Mouse (Mus musculus) subcutaneous adipose tissue, adult 2 months (tissue): ENCODE measurements around the gene Ppp2r2c. TPM values are rescaled to one million over a fixed set of nuclear protein-coding genes. Genes with fewer than 3 reads are reported as not detected.

ENCODE experiments used
- polyA plus RNA-seq: library from polyadenylated mRNA; depleted of rRNA; stranded (reverse); fragments of >200 nt; gene quantifications from 2 replicates; pipeline ENCODE4 v1.2.3, GENCODE M21; 2012; ENCODE audit warnings: low replicate concordance; rRNA removed

The Ppp2r2c gene
- polyA plus RNA-seq: 6.4 TPM in 1 of 2 replicates, not detected in the other

DNA sequence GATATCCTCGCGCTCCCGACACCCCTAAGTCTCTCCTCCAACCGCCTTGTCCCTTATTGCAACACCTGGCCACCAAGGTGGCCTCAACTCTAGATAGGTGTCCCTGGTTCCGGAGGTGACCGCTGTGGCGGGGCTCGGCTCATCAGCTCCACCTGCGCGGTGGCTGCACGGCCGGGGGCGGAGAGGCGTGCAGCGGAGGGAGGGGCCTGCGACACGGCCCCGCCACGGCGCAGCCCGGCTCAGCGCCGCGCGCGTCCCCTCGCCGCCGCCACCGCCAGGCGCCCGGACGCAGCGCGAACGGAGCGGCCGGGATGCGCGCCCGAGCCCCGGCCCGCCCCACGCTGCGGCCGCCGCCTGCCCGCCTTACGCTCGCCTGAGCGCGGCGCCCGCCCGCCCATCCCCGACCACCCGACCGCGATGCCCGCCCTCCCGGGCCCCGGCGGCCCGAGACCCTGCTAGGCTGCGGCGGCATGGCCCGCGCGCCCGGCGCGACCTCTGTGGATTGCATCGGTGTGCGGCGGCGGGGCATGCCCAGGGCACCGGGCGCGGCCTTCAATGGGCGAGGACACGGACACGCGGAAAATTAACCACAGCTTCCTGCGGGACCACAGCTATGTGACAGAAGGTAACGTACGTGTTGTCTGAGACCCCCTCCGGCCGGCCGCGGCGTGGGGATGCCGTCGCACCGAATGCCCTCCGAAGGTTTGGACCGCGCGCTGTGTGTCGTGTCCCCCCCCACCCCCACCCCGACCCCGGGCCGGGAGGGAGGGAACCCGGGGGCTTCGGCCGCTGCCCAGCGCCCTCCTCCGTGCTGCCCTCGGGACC lies at the start of gene Ppp2r2c:
Ppp2r2c (plus strand) TSS at position 248 of the 825 bp plus-strand sequence.

DNA sequence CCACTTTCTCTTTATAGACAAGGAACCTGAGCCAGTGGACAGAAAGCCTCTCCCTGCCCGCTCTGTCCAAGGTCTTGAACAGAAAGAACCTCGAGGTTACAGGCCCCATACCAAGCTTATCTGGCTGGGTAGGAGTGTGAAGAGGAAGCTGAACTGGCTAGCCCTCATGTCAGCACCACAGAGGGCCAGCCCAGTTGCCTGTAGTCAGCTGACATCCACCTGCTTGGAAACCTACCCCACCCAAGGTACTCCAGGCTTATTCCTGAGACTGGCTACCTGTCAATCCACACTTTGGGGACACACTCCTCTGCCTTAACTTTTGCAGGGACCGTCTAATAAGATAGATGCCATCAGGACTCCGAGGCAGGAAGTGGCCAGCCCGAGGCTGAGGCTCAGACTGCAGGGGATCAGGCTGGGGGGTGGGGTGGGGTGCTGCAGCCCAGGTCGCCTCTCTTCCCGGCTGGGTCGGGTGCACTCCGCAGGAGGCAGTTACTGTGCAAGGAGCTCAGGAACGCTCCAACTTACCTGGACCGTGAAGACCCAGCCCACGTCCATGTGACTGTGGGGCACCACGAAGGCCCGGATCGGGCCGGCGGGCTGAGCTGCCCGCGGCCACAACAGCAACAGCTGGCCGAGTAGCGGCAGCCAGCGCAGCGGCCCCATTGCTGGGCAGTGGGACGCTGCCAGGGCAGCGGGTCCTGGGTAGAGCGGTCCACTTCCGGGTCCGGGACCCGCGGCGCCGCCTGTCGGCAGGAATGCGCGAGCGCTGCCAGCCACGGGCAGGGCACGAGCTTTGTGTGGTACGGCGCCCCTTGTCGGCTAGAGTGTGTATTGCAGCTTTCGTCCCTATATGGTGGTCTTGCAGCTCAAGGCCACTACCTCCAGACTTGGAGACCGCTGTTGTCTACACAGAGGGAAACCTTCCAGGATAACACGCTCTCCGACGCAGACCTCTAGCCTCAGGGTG lies 38.1 kb upstream of the Ppp2r2c start, which contains the start of gene Man2b2:
Man2b2 (minus strand) TSS at position 741 of the 967 bp plus-strand sequence.

DNA sequence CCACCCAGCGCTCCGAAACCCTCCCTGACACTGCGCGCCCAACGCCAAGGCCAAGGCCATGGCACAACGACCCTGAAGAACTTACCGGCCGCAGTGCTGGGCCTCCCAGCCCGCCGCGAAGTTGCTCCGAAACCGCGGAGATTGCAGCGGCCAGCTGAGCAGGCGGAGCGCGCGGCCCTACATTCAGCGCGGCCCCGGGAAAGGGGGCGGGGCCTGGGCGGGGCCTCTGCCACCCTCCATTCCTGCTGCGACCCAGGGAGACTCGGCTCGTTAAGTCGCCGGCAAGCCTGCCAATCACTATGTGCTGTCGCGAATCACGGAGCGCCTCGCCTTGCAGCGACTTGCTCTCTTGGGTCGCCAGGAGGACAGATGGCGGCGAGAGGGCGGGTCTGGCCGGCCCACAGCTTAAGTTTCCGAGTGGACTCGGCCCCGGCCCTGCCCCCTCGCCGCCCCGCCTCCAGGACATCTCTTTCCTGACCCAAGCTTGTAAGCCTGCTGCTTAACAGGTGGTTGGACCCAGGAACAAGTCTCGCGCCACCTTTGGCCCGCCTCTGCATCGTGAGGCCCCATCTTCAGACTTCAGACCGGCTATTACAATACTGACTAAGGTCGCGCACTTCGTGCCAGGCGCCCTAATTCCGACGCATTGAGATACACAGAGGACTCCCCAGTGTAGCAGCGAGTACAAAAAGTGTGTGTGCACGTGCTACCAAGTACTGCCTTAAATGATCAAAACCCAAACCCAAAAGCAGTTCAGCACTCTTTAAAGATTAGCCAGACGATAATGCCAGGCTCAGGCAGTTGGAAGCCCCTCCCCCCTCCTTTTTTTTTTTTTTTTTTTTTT lies 120.7 kb downstream of the Ppp2r2c start, which contains the start of gene Wfs1:
Wfs1 (minus strand) TSS at position 425 of the 844 bp plus-strand sequence.

Other genes with a start within 250 kb of the Ppp2r2c start
- 38.4 and 57.8 TPM in 2 replicates for gene D5Ertd579e, start 172.5 kb upstream of the Ppp2r2c start, polyA plus RNA-seq
- gene Bloc1s4, start 119.9 kb upstream of the Ppp2r2c start, polyA plus RNA-seq: 14.9 and 23.6 TPM in 2 replicates
- gene Mrfap1, start 71.7 kb upstream of the Ppp2r2c start, polyA plus RNA-seq: 89.9 and 204 TPM in 2 replicates
- 105 and 134 TPM in 2 replicates for gene Man2b2, start 37.9 kb upstream of the Ppp2r2c start, polyA plus RNA-seq
- 16.1 and 24.0 TPM in 2 replicates for gene Wfs1, start 120.7 kb downstream of the Ppp2r2c start, polyA plus RNA-seq
- gene Gm1043, start 216.9 kb downstream of the Ppp2r2c start, polyA plus RNA-seq: 0.06 and 0.23 TPM in 2 replicates